Comparison of ENCODE assay signal across 15 mouse cellular contexts in the genomic region with DNA sequence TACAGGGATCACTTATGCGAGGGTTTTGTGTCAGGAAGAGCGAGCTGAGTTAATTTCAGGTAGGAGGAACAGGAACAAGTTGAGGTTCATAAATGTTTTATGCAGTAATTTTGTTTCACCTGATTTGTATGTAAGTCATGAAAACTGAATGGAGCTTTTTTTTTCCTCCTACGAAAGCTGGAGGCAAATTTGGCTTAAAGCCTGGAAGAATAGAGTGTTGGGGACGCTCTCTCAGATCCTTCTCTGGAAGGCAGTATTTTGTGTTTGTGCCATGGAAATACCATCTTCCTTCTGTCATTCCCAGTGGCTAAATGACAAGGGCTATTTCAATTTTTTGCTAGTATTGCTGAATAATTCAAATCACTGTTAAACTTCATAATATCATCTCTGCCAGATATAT.
"Had no signal": no experiment of that assay in that cellular context is flagged by ENCODE, and none has a peak within 500 bp of the region (broad histone marks: within the 10 kb centered on the region; RNA-seq: fewer than 3 reads in every experiment).

No protein-coding gene starts in this region.

- H3K27ac ChIP-seq: limb, embryonic 10.5 days; liver, embryonic 15.5 days; macrophage; midbrain, embryonic 12.5 days; neural tube, embryonic 12.5 days had no signal

- H3K9me3 ChIP-seq: limb, embryonic 10.5 days; liver, embryonic 15.5 days; megakaryocyte, embryonic 14.5 days; midbrain, embryonic 12.5 days; neural tube, embryonic 12.5 days had no signal

- H3K9ac ChIP-seq: liver, embryonic 15.5 days; midbrain, embryonic 12.5 days; neural tube, embryonic 12.5 days had no signal

- DNase-seq: kidney, adult 18-20 months; kidney, postnatal 10 days; kidney, postnatal 4 days; lung, adult 2 months; lung, postnatal 10 days; retina, postnatal 1 day; right cerebral cortex, postnatal 25 days; thymus, postnatal 4 days had no signal

- H3K4me1 ChIP-seq: limb, embryonic 10.5 days; liver, embryonic 15.5 days; megakaryocyte, embryonic 14.5 days; midbrain, embryonic 12.5 days; neural tube, embryonic 12.5 days had no signal

- H3K4me2 ChIP-seq: liver, embryonic 11.5 days; liver, embryonic 15.5 days; midbrain, embryonic 12.5 days; neural tube, embryonic 12.5 days had no signal

- H3K36me3 ChIP-seq: limb, embryonic 10.5 days; liver, embryonic 15.5 days; midbrain, embryonic 12.5 days; neural tube, embryonic 12.5 days had no signal

- H3K27me3 ChIP-seq: liver, embryonic 15.5 days; megakaryocyte, embryonic 14.5 days; midbrain, embryonic 12.5 days; neural tube, embryonic 12.5 days had no signal

- H3K4me3 ChIP-seq: limb, embryonic 10.5 days; liver, embryonic 15.5 days; megakaryocyte, embryonic 14.5 days; midbrain, embryonic 12.5 days; neural tube, embryonic 12.5 days had no signal
